Mouse (Mus musculus) embryonic facial prominence, embryonic 12.5 days (tissue): ENCODE measurements around the gene Cd300lf. TPM values are rescaled to one million over a fixed set of nuclear protein-coding genes. Genes with fewer than 3 reads are reported as not detected.

Source experiments
- polyA plus RNA-seq: library from polyadenylated mRNA; unstranded; fragments of >200 nt; fragmentation: Nextera tagmentation; extraction: Ambion mirVana; gene quantifications from 2 replicates; pipeline ENCODE4 v1.2.1, GENCODE M21; 2016

The Cd300lf gene
- polyA plus RNA-seq, 1 experiment from 2014 or later = 0.28 TPM

Other genes starting within 250 kb of the Cd300lf start
- 0.87 and 1.5 TPM in 2 replicates for gene Cd300a, start 244.0 kb downstream of the Cd300lf start, polyA plus RNA-seq
- 0.36 TPM in 1 of 2 replicates, not detected in the other for gene Cd300lb, start 199.6 kb downstream of the Cd300lf start, polyA plus RNA-seq
- gene Cd300c, start 164.8 kb downstream of the Cd300lf start, polyA plus RNA-seq = not detected in 2 replicates
- gene Cd300ld, start 144.1 kb downstream of the Cd300lf start, polyA plus RNA-seq = not detected in 2 replicates
- gene Cd300c2, start 132.1 kb downstream of the Cd300lf start, polyA plus RNA-seq = 0.95 and 0.97 TPM in 2 replicates
- not detected in 2 replicates for gene Cd300ld2, start 117.8 kb downstream of the Cd300lf start, polyA plus RNA-seq
- gene Cd300ld4, start 107.0 kb downstream of the Cd300lf start, polyA plus RNA-seq = not detected in 2 replicates
- gene Cd300ld5, start 96.2 kb downstream of the Cd300lf start, polyA plus RNA-seq = not detected in 2 replicates
- not detected in 2 replicates for gene Cd300ld3, start 85.6 kb downstream of the Cd300lf start, polyA plus RNA-seq
- gene Cd300e, start 71.8 kb downstream of the Cd300lf start, polyA plus RNA-seq = 0.10 TPM in 1 of 2 replicates, not detected in the other
- gene Rab37, start 42.6 kb downstream of the Cd300lf start, polyA plus RNA-seq = 1.9 and 2.1 TPM in 2 replicates
- 34.6 and 35.4 TPM in 2 replicates for gene Slc9a3r1, start 29.3 kb upstream of the Cd300lf start, polyA plus RNA-seq
- 10.1 and 13.4 TPM in 2 replicates for gene Tmem104, start 53.5 kb upstream of the Cd300lf start, polyA plus RNA-seq
- 21.8 and 23.7 TPM in 2 replicates for gene Nat9, start 53.9 kb upstream of the Cd300lf start, polyA plus RNA-seq
- gene Grin2c, start 133.3 kb upstream of the Cd300lf start, polyA plus RNA-seq = 0.06 TPM in 1 of 2 replicates, not detected in the other
- 14.6 and 17.3 TPM in 2 replicates for gene Fdxr, start 143.1 kb upstream of the Cd300lf start, polyA plus RNA-seq
- 0.20 and 0.28 TPM in 2 replicates for gene Fads6, start 163.7 kb upstream of the Cd300lf start, polyA plus RNA-seq
- 0.19 TPM in 1 of 2 replicates, not detected in the other for gene Otop2, start 173.2 kb upstream of the Cd300lf start, polyA plus RNA-seq
- gene Ush1g, start 188.0 kb upstream of the Cd300lf start, polyA plus RNA-seq = 0.10 and 0.32 TPM in 2 replicates
- not detected in 2 replicates for gene Otop3, start 200.7 kb upstream of the Cd300lf start, polyA plus RNA-seq
- gene Hid1, start 233.8 kb upstream of the Cd300lf start, polyA plus RNA-seq = 7.7 and 7.9 TPM in 2 replicates
- 19.7 and 20.6 TPM in 2 replicates for gene Cdr2l, start 247.9 kb upstream of the Cd300lf start, polyA plus RNA-seq